Mouse (Mus musculus) cortical plate, adult 2 months (tissue): Measurements from ENCODE around the gene Pdia3. TPM values are rescaled to one million over a fixed set of nuclear protein-coding genes. Genes with fewer than 3 reads are reported as not detected.
A peak's percentile ranks its signal among the peaks of the same experiment; 100 is the strongest.
"Not testable (repeated sequence)": the region's sequence is repeated elsewhere in the genome, so short reads cannot be mapped to it uniquely, and the experiment has no call there.

Source experiments
- H3K27ac ChIP-seq: fragments of 200-500 bp; 2 replicates; pipeline ENCODE4 v1.5.1; 2012; ENCODE audit warnings: low read length, control low read depth, inconsistent platforms; ENCODE audit not compliant: insufficient read depth
- H3K4me1 ChIP-seq: fragments of 200-500 bp; 2 replicates; pipeline ENCODE4 v1.6.1; 2011; ENCODE audit warnings: low read length; ENCODE audit not compliant: control insufficient read depth, insufficient read depth
- H3K4me3 ChIP-seq: fragments of 200-500 bp; 2 replicates; pipeline ENCODE4 v1.5.1; 2011; ENCODE audit warnings: mild to moderate bottlenecking, low read length, control low read depth; ENCODE audit not compliant: insufficient read depth
- CTCF ChIP-seq: fragments of 200-500 bp; IDR thresholded peaks from 2 replicates; pipeline ENCODE4 v1.5.1; 2011; ENCODE audit warnings: mild to moderate bottlenecking, control low read depth, low read length; ENCODE audit not compliant: insufficient read depth; ENCODE audit errors: extremely low read depth
- POLR2A ChIP-seq: fragments of 200-500 bp; IDR thresholded peaks from 2 replicates; pipeline ENCODE4 v1.6.1; 2011; ENCODE audit warnings: mild to moderate bottlenecking, low read length, control low read depth; ENCODE audit not compliant: insufficient read depth; ENCODE audit errors: extremely low read depth
- polyA plus RNA-seq: library from polyadenylated mRNA; depleted of rRNA; stranded (reverse); fragments of >200 nt; gene quantifications from 2 replicates; pipeline ENCODE4 v1.2.3, GENCODE M21; 2012; rRNA removed

Gene Pdia3
- polyA plus RNA-seq, 1 experiment: 106 TPM

- Histone ChIP-seq H3K4me3 (no peak overlapping the region), H3K4me1 (no peaks in the 10 kb centered on the region), H3K27ac (no peak overlapping the region)
- TF ChIP-seq CTCF: no peak
- TF ChIP-seq POLR2A: no peak
These were observed 64.1 kb downstream of the Pdia3 start for GRCm38 (mm10) chr2:121477491-121478266.

DNA sequence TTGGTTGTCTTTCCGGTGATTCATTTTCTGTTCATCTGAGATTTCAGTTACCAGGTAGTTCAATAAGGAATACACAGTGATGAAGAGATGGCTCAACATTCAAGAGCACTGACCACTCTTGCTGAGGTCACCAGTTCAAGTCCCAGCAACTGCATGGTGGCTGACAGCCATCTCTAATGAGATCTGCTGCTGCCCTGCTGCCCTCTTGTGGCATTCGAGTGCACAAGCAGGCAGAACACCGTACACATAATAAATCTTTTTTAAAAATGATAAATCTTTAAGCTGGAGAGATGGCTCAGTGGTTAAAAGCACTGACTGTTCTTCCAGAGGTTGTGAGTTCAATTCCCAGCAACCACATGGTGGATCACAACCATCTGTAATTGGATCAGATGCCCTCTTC lies 66.9 kb downstream of the Pdia3 start:
- no peak overlapping the region for H3K4me3 ChIP-seq
- TF ChIP-seq POLR2A (no peak), CTCF (peak; percentile 39)
- no peaks in the 10 kb centered on the region for H3K4me1 ChIP-seq
- no peak overlapping the region for H3K27ac ChIP-seq

- H3K4me3 ChIP-seq, H3K4me1 ChIP-seq, H3K27ac ChIP-seq: not testable (repeated sequence)
These were observed 67.3 kb downstream of the Pdia3 start for GRCm38 (mm10) chr2:121480916-121481315.

GRCm38 (mm10) chr2:121483576-121483975 lies 70.0 kb downstream of the Pdia3 start:
- no peaks in the 10 kb centered on the region for H3K4me1 ChIP-seq
- TF ChIP-seq POLR2A (no peak), CTCF (no peak)
- no peak overlapping the region for H3K4me3 ChIP-seq
- H3K27ac ChIP-seq: no peak overlapping the region

- H3K4me3 ChIP-seq, H3K27ac ChIP-seq, H3K4me1 ChIP-seq: not testable (repeated sequence)
These were observed 70.8 kb downstream of the Pdia3 start for GRCm38 (mm10) chr2:121484403-121484802.

Other genes with a start within 250 kb of the Pdia3 start
- 31.3 and 34.5 TPM in 2 replicates for gene Tubgcp4, start 243.1 kb upstream of the Pdia3 start, polyA plus RNA-seq
- gene Zscan29, start 242.7 kb upstream of the Pdia3 start, polyA plus RNA-seq: 3.5 TPM in 2 replicates
- 63.6 and 64.0 TPM in 2 replicates for gene Trp53bp1, start 142.4 kb upstream of the Pdia3 start, polyA plus RNA-seq
- 246 and 252 TPM in 2 replicates for gene Map1a, start 124.2 kb upstream of the Pdia3 start, polyA plus RNA-seq
- 95.8 and 103 TPM in 2 replicates for gene Ppip5k1, start 58.4 kb upstream of the Pdia3 start, polyA plus RNA-seq
- gene Ckmt1, start 56.1 kb upstream of the Pdia3 start, polyA plus RNA-seq: 306 and 309 TPM in 2 replicates
- 0.17 and 0.30 TPM in 2 replicates for gene Strc, start 26.6 kb upstream of the Pdia3 start, polyA plus RNA-seq
- 7.0 and 7.4 TPM in 2 replicates for gene Catsper2, start within 50 bp of the Pdia3 start, polyA plus RNA-seq
- 0.06 and 0.08 TPM in 2 replicates for gene Ell3, start 30.5 kb downstream of the Pdia3 start, polyA plus RNA-seq
- 313 and 355 TPM in 2 replicates for gene Serf2, start 35.4 kb downstream of the Pdia3 start, polyA plus RNA-seq
- gene Hypk, start 39.5 kb downstream of the Pdia3 start, polyA plus RNA-seq: 26.5 and 29.9 TPM in 2 replicates
- 0.69 and 1.0 TPM in 2 replicates for gene Serinc4, start 43.0 kb downstream of the Pdia3 start, polyA plus RNA-seq
- 28.6 and 29.0 TPM in 2 replicates for gene Mfap1b, start 60.3 kb downstream of the Pdia3 start, polyA plus RNA-seq
- gene Mfap1a, start 92.9 kb downstream of the Pdia3 start, polyA plus RNA-seq: 17.2 and 17.8 TPM in 2 replicates
- gene Wdr76, start 92.9 kb downstream of the Pdia3 start, polyA plus RNA-seq: 2.9 and 3.7 TPM in 2 replicates